ENCODE assay signal across 10 mouse cellular contexts in genomic region chr17:30714732-30715131, GRCm38 (mm10).
A peak's percentile ranks its signal among the peaks of the same experiment; 100 is the strongest.
DNase-seq lines count a peak whose midpoint lies in the region; ATAC-seq and TF ChIP-seq lines count a peak whose summit lies in the region.
"Had no signal": no experiment of that assay in that cellular context is flagged by ENCODE, and none has a peak within 500 bp of the region (broad histone marks: within the 10 kb centered on the region; RNA-seq: fewer than 3 reads in every experiment).

No protein-coding gene starts in this region.

- no peak for TF ChIP-seq EP300 in liver, postnatal 0 days (IDR thresholded peaks at IDR 0.05; ENCODE audit: low read depth)

- WGBS in liver, embryonic 12.5 days (ENCODE audit: insufficient replicate concordance), result 58% methylated on average over 3 of the region's 3 CpGs
- WGBS in liver, postnatal 0 days (ENCODE audit: insufficient replicate concordance), result 66% methylated on average over 3 of the region's 3 CpGs

- ATAC-seq in liver, embryonic 12.5 days, result no peak
- no peak for ATAC-seq in liver, postnatal 0 days

- DNase-seq in cerebellum, postnatal 10 days, result peak; percentile 45 to 53
- DNase-seq in cerebellum, adult 11-12 months, result no peak
- DNase-seq in liver (peak; percentile 29), ES-E14 (ENCODE audit: low read depth, low spot score) (peak; percentile 77)
- no peak for DNase-seq in liver, postnatal 0 days
- DNase-seq in right cerebral cortex, adult 18-20 months, result no peak
- no peak for DNase-seq in layer of hippocampus, adult 9-11 months
- DNase-seq: kidney, adult 11 months had no signal

- H3K9ac ChIP-seq in liver, embryonic 12.5 days, result no peak overlapping the region
- no peak overlapping the region for H3K9ac ChIP-seq in ES-E14 (ENCODE audit: insufficient read depth, low read depth, low read length, poor library complexity, severe bottlenecking)
- H3K9ac ChIP-seq in liver, postnatal 0 days (replicated peaks), result no peak overlapping the region

- H3K4me3 ChIP-seq in liver, embryonic 12.5 days, result no peak overlapping the region
- H3K4me3 ChIP-seq in ES-E14 (ENCODE audit: insufficient read depth in 1 of 2, low read depth in 1 of 2, low read length in 2 of 2, poor library complexity in 1 of 2, severe bottlenecking in 1 of 2), result no peak overlapping the region
- H3K4me3 ChIP-seq in liver, postnatal 0 days (ENCODE audit: low read depth, low read length), result no peak overlapping the region
- H3K4me3 ChIP-seq: megakaryocyte, embryonic 14.5 days had no signal

- no peak overlapping the region for H3K27ac ChIP-seq in liver, embryonic 12.5 days
- H3K27ac ChIP-seq in ES-E14 (ENCODE audit: insufficient read depth, low read depth, low read length, poor library complexity, severe bottlenecking), result no peak overlapping the region
- H3K27ac ChIP-seq in liver, postnatal 0 days (ENCODE audit: low read depth), result no peak overlapping the region

- in situ Hi-C loops in ES-E14 (cut with MboI; ENCODE audit: low sequenced_read_pairs in 2 of 2, unreplicated experiment in 2 of 2), result no loop called here

- no peak overlapping the region for H3K4me2 ChIP-seq in liver, embryonic 12.5 days
- no peak overlapping the region for H3K4me2 ChIP-seq in liver, postnatal 0 days (ENCODE audit: low read depth, low read length)

- H3K4me1 ChIP-seq in liver, embryonic 12.5 days, result no peaks in the 10 kb centered on the region
- H3K4me1 ChIP-seq in ES-E14 (ENCODE audit: control insufficient read depth in 2 of 2, insufficient read depth in 2 of 2, low read length in 2 of 2, poor library complexity in 1 of 2), result no peaks in the 10 kb centered on the region
- no peaks in the 10 kb centered on the region for H3K4me1 ChIP-seq in liver, postnatal 0 days (ENCODE audit: insufficient read depth)
- H3K4me1 ChIP-seq: megakaryocyte, embryonic 14.5 days had no signal

- 0 out of 2 replicates have a peak, but pooled peaks cover 3% of the 10 kb centered on the region for H3K36me3 ChIP-seq in liver, embryonic 12.5 days
- H3K36me3 ChIP-seq in ES-E14 (ENCODE audit: control insufficient read depth, insufficient read depth, low read length, poor library complexity, severe bottlenecking), result peaks cover 8% of the 10 kb centered on the region; the same call in 1 of the 2 replicates
- no peaks in the 10 kb centered on the region for H3K36me3 ChIP-seq in liver, postnatal 0 days (replicated peaks; ENCODE audit: insufficient read depth, low read length)

- no peaks in the 10 kb centered on the region for H3K9me3 ChIP-seq in liver, embryonic 12.5 days (replicated peaks)
- no peaks in the 10 kb centered on the region for H3K9me3 ChIP-seq in ES-E14 (ENCODE audit: control insufficient read depth, insufficient read depth, low read depth, low read length)
- H3K9me3 ChIP-seq in liver, postnatal 0 days (ENCODE audit: low read length), result no peaks in the 10 kb centered on the region

- no peaks in the 10 kb centered on the region for H3K27me3 ChIP-seq in liver, embryonic 12.5 days (replicated peaks)
- H3K27me3 ChIP-seq in liver, postnatal 0 days (ENCODE audit: insufficient read depth, low read length), result no peaks in the 10 kb centered on the region
- H3K27me3 ChIP-seq: megakaryocyte, embryonic 14.5 days had no signal

- peak; percentile 59 for TF ChIP-seq CTCF in liver, postnatal 0 days (IDR thresholded peaks at IDR 0.05; ENCODE audit: low read depth)

TF ChIP-seq in ES-E14, 5 proteins besides CTCF, POLR2A, EP300 and RAD21:
- TF ChIP-seq HCFC1 (IDR thresholded peaks at IDR 0.05; ENCODE audit: borderline replicate concordance, insufficient read depth, low read length) (no peak), ZC3H11A (IDR thresholded peaks at IDR 0.05; ENCODE audit: borderline replicate concordance, low read depth, low read length) (0 out of 2 replicates have a peak, but pooled peaks have one; percentile 22)

Comparison
In these comparisons a context has a peak if more than half of its experiments do, and no peak if none do; other contexts are left out.
1. DNase-seq: peak in cerebellum, postnatal 10 days (2 of 2), liver (single experiment) and ES-E14 (single experiment); none in cerebellum, adult 11-12 months (single experiment), liver, postnatal 0 days (single experiment), right cerebral cortex, adult 18-20 months (single experiment) and layer of hippocampus, adult 9-11 months (single experiment).